Mouse (Mus musculus) CH12.LX (cell line): ENCODE results near the gene Wnt5b. TPM values are rescaled to one million over a fixed set of nuclear protein-coding genes. Genes with fewer than 3 reads are reported as not detected.

ENCODE experiments used
- DNase-seq: peaks from one replicate; pipeline ENCODE4 v3.0.0-alpha.2; 2013; ENCODE audit errors: extremely low read depth
- H3K27ac ChIP-seq: 2 replicates; pipeline ENCODE4 v1.5.1; 2012; ENCODE audit warnings: low read depth, mild to moderate bottlenecking, control low read depth, moderate library complexity; ENCODE audit not compliant: insufficient read depth
- H3K27me3 ChIP-seq: replicated peaks from 2 replicates; pipeline ENCODE3; 2012; ENCODE audit warnings: inconsistent platforms
- H3K36me3 ChIP-seq, 2 experiments: replicated peaks in 1 of 2; 2 replicates each; pipeline versions ENCODE3 to v1.6.1; 2012; ENCODE audit warnings: inconsistent platforms in 1 of 2, low read length in 1 of 2, mild to moderate bottlenecking in 1 of 2, mixed read lengths in 1 of 2, moderate library complexity in 1 of 2; ENCODE audit not compliant: control insufficient read depth in 1 of 2, insufficient read depth in 1 of 2
- H3K4me1 ChIP-seq, 2 experiments: 2 replicates each; pipeline ENCODE4 v1.6.1; 2012; ENCODE audit warnings: inconsistent platforms in 1 of 2, moderate library complexity in 1 of 2; ENCODE audit not compliant: insufficient read depth in 2 of 2, control insufficient read depth in 1 of 2
- H3K4me2 ChIP-seq: 2 replicates; pipeline ENCODE4 v1.6.1; 2012; ENCODE audit warnings: low read depth, mild to moderate bottlenecking, control low read depth; ENCODE audit not compliant: poor library complexity, insufficient read depth, severe bottlenecking
- H3K4me3 ChIP-seq, 3 experiments: fragments of 150-350 bp in 1 of 3; sonication (generic) in 1 of 3; replicated peaks in 1 of 3; 2 replicates each; pipeline versions ENCODE3 to v1.5.1; 2011 to 2012; ENCODE audit warnings: low read depth in 2 of 3, low read length in 2 of 3, mild to moderate bottlenecking in 2 of 3, moderate library complexity in 2 of 3, control low read depth in 1 of 3, improper control_type of control experiment in 1 of 3, inconsistent platforms in 1 of 3, mixed read lengths in 1 of 3; ENCODE audit not compliant: poor library complexity in 1 of 3
- H3K79me2 ChIP-seq: replicated peaks from 2 replicates; pipeline ENCODE4 v1.6.1; 2012; ENCODE audit warnings: mild to moderate bottlenecking, moderate library complexity; ENCODE audit not compliant: control insufficient read depth, poor library complexity, insufficient read depth, severe bottlenecking; ENCODE audit errors: extremely low read depth
- H3K9ac ChIP-seq: 2 replicates; pipeline ENCODE4 v1.6.1; 2012; ENCODE audit warnings: low read depth, mild to moderate bottlenecking, control low read depth, moderate library complexity; ENCODE audit not compliant: insufficient read depth
- H3K9me3 ChIP-seq: replicated peaks from 2 replicates; pipeline ENCODE3; 2012; ENCODE audit warnings: low read length, inconsistent platforms, mixed read lengths
- BHLHE40 ChIP-seq: IDR thresholded peaks from 2 replicates; pipeline ENCODE4 v1.6.1; 2011; ENCODE audit warnings: mild to moderate bottlenecking, low read depth, low read length, improper control_type of control experiment
- CHD2 ChIP-seq: IDR thresholded peaks from 2 replicates; pipeline ENCODE4 v1.6.1; 2011; ENCODE audit warnings: low read length, improper control_type of control experiment
- ELF1 ChIP-seq: IDR thresholded peaks from 2 replicates; pipeline ENCODE4 v1.6.1; 2014; ENCODE audit warnings: low read depth, mild to moderate bottlenecking, inconsistent platforms, low read length, improper control_type of control experiment
- HCFC1 ChIP-seq: IDR thresholded peaks from 2 replicates; pipeline ENCODE4 v1.6.1; 2012; ENCODE audit warnings: low read depth, mild to moderate bottlenecking, inconsistent platforms, low read length, improper control_type of control experiment
- IRF4 ChIP-seq: IDR thresholded peaks from 2 replicates; pipeline ENCODE4 v1.6.1; 2014; ENCODE audit warnings: low read depth, mild to moderate bottlenecking, inconsistent platforms, low read length, improper control_type of control experiment
- JUN ChIP-seq: IDR thresholded peaks from 2 replicates; pipeline ENCODE4 v1.6.1; 2011; ENCODE audit warnings: low read depth, mild to moderate bottlenecking, low read length, improper control_type of control experiment, moderate library complexity; ENCODE audit not compliant: insufficient read depth
- KAT2A ChIP-seq: IDR thresholded peaks from 2 replicates; pipeline ENCODE4 v1.6.1; 2012; ENCODE audit warnings: low read length, improper control_type of control experiment, inconsistent platforms; ENCODE audit not compliant: insufficient replicate concordance
- MAFK ChIP-seq: IDR thresholded peaks from 2 replicates; pipeline ENCODE4 v1.6.1; 2011; ENCODE audit warnings: low read length, improper control_type of control experiment; ENCODE audit not compliant: insufficient replicate concordance
- MAZ ChIP-seq: IDR thresholded peaks from 2 replicates; pipeline ENCODE4 v1.6.1; 2012; ENCODE audit warnings: low read depth, mild to moderate bottlenecking, inconsistent platforms, low read length, improper control_type of control experiment, moderate library complexity
- MEF2A ChIP-seq: IDR thresholded peaks from 2 replicates; pipeline ENCODE4 v1.6.1; 2014; ENCODE audit warnings: low read depth, mild to moderate bottlenecking, inconsistent platforms, low read length, improper control_type of control experiment, borderline replicate concordance
- MXI1 ChIP-seq: IDR thresholded peaks from 2 replicates; pipeline ENCODE4 v1.6.1; 2011; ENCODE audit warnings: mild to moderate bottlenecking, low read depth, low read length, improper control_type of control experiment
- MYC ChIP-seq: IDR thresholded peaks from 2 replicates; pipeline ENCODE4 v1.6.1; 2011; ENCODE audit warnings: low read depth, mild to moderate bottlenecking, improper control_type of control experiment, low read length
- NELFE ChIP-seq: IDR thresholded peaks from 2 replicates; pipeline ENCODE4 v1.6.1; 2011; ENCODE audit warnings: low read depth, low read length, improper control_type of control experiment
- PAX5 ChIP-seq: IDR thresholded peaks from 2 replicates; pipeline ENCODE4 v1.6.1; 2012; ENCODE audit warnings: low read length, inconsistent platforms, mixed read lengths
- POLR2A ChIP-seq: IDR thresholded peaks from 2 replicates; pipeline ENCODE4 v1.6.1; 2011; ENCODE audit warnings: low read depth, mild to moderate bottlenecking, improper control_type of control experiment, low read length
- POLR2AphosphoS2 ChIP-seq: IDR thresholded peaks from 2 replicates; pipeline ENCODE4 v1.6.1; 2011; ENCODE audit warnings: low read depth, low read length, improper control_type of control experiment
- SIN3A ChIP-seq: IDR thresholded peaks from 2 replicates; pipeline ENCODE4 v1.6.1; 2012; ENCODE audit warnings: low read length, improper control_type of control experiment, inconsistent platforms
- SMC3 ChIP-seq: IDR thresholded peaks from 2 replicates; pipeline ENCODE4 v1.6.1; 2011; ENCODE audit warnings: low read depth, low read length, improper control_type of control experiment
- TBP ChIP-seq: conservative IDR thresholded peaks from 2 replicates; pipeline ENCODE4 v1.6.1; 2011; ENCODE audit warnings: low read depth, low read length, improper control_type of control experiment
- TCF12 ChIP-seq: IDR thresholded peaks from 2 replicates; pipeline ENCODE4 v1.6.1; 2014; ENCODE audit warnings: low read depth, mild to moderate bottlenecking, inconsistent platforms, low read length, improper control_type of control experiment
- UBTF ChIP-seq: IDR thresholded peaks from 2 replicates; pipeline ENCODE4 v1.6.1; 2012; ENCODE audit warnings: low read depth, mild to moderate bottlenecking, inconsistent platforms, low read length, improper control_type of control experiment, moderate library complexity
- USF2 ChIP-seq: conservative IDR thresholded peaks from 2 replicates; pipeline ENCODE4 v1.6.1; 2011; ENCODE audit warnings: low read depth, low read length, improper control_type of control experiment
- ZC3H11A ChIP-seq: IDR thresholded peaks from 2 replicates; pipeline ENCODE4 v1.6.1; 2012; ENCODE audit warnings: low read depth, mild to moderate bottlenecking, inconsistent platforms, low read length, improper control_type of control experiment
- ZNF384 ChIP-seq: IDR thresholded peaks from 2 replicates; pipeline ENCODE4 v1.6.1; 2012; ENCODE audit warnings: low read depth, low read length, improper control_type of control experiment, inconsistent platforms
- dilution Hi-C: fragments of 300-500 bp; cut with MboI; formaldehyde crosslinking; loops from 2 replicates; pipeline ENCODE4 v1.14.3; 2020; ENCODE audit warnings: low sequenced_read_pairs; ENCODE audit not compliant: extremely low pct_unique_long_range_greater_than_20kb, extremely low pct_ligation_motif_present
- in situ Hi-C: fragments of 300-500 bp; cut with MboI; formaldehyde crosslinking; loops from 3 replicates; pipeline ENCODE4 v1.14.3; 2019; ENCODE audit warnings: low sequenced_read_pairs, low pct_ligation_motif_present, low pct_unique_long_range_greater_than_20kb, mixed read lengths
- polyA plus RNA-seq: library from polyadenylated mRNA; unstranded; fragments of >175 nt; gene quantifications from 2 replicates; pipeline ENCODE4 v1.2.1, GENCODE M21; 2012; ENCODE audit warnings: low read depth; ENCODE audit not compliant: insufficient read length
- total RNA-seq, 2 experiments: library from RNA; depleted of rRNA; stranded (reverse); fragments of 300-350 nt in 1 of 2; fragments of >200 nt in 1 of 2; gene quantifications; 2 replicates each; pipeline ENCODE4 v1.2.3; 2012 to 2014

Wnt5b gene
- total and polyA plus RNA-seq, 3 experiments: 1.2 to 2.0 (median 1.5) TPM

- TF ChIP-seq KAT2A (no peak), SMC3 (no peak), UBTF (no peak), MEF2A (no peak), USF2 (no peak), POLR2A (no peak), MXI1 (no peak), TBP (no peak), BHLHE40 (no peak)
- DNase-seq: no peak
- Histone ChIP-seq H3K9me3 (no peaks in the 10 kb centered on the region), H3K4me2 (no peak overlapping the region), H3K4me3 (no peak overlapping the region), H3K27me3 (no peaks in the 10 kb centered on the region), H3K4me1 (peaks cover 4 to 15% of the 10 kb centered on the region in 2 experiments; a peak in 3 of 4 replicates), H3K36me3 (peaks cover 4 to 24% of the 10 kb centered on the region in 2 experiments), H3K27ac (no peak overlapping the region), H3K9ac (no peak overlapping the region), H3K79me2 (peaks cover 9% of the 10 kb centered on the region)
- in situ Hi-C loops (loop anchor here (10.0 to 25.0 kb wide), 4 partner anchors 300 to 825 kb away; partner anchors contain the start of gene Rad52), dilution Hi-C loops (no loop called here)
These were observed 57.1 kb downstream of the Wnt5b start for GRCm38 (mm10) chr6:119487085-119487458.

- H3K4me3 ChIP-seq: no peak overlapping the region
- DNase-seq: no peak
- peaks cover 4 to 15% of the 10 kb centered on the region in 2 experiments; a peak in 3 of 4 replicates for H3K4me1 ChIP-seq
- in situ Hi-C loops: loop anchor here (10.0 to 25.0 kb wide), 4 partner anchors 301 to 826 kb away; partner anchors contain the start of gene Rad52
- H3K9me3 ChIP-seq: no peaks in the 10 kb centered on the region
- peaks cover 4 to 24% of the 10 kb centered on the region in 2 experiments for H3K36me3 ChIP-seq
- H3K4me2 ChIP-seq: no peak overlapping the region
- no peak overlapping the region for H3K27ac ChIP-seq
- peaks cover 10% of the 10 kb centered on the region for H3K79me2 ChIP-seq
- TF ChIP-seq NELFE (no peak), SIN3A (no peak), ELF1 (no peak), CHD2 (no peak), PAX5 (no peak), POLR2AphosphoS2 (no peak), USF2 (no peak), MEF2A (no peak), TBP (no peak), JUN (no peak), IRF4 (no peak), MXI1 (no peak), TCF12 (no peak), MAFK (no peak), MAZ (no peak), MYC (no peak), HCFC1 (no peak), ZNF384 (no peak), SMC3 (no peak), ZC3H11A (no peak)
- TF ChIP-seq, all 38 proteins: peak for 0
- no peaks in the 10 kb centered on the region for H3K27me3 ChIP-seq
- no peak overlapping the region for H3K9ac ChIP-seq
- dilution Hi-C loops: no loop called here
These were observed 57.6 kb downstream of the Wnt5b start for GRCm38 (mm10) chr6:119486381-119487084.
